Mouse (Mus musculus) limb, embryonic 14.5 days (tissue): Measurements from ENCODE around the gene Itga5. TPM values are rescaled to one million over a fixed set of nuclear protein-coding genes. Genes with fewer than 3 reads are reported as not detected.

Experiments
- ATAC-seq: fragments of 200-750 bp; cut with Nextera tagmentation; 2 replicates; pipeline ENCODE4 v1.8.0; 2017; ENCODE audit warnings: low read depth, moderate number of reproducible peaks, moderate TSS enrichment; ENCODE audit not compliant: low FRiP score
- DNase-seq: peaks from one replicate; pipeline ENCODE4 v3.0.0-alpha.2; 2015; ENCODE audit warnings: low spot score
- H3K27ac ChIP-seq: fragments of 300-500 bp; sonication (generic); replicated peaks from 2 replicates; pipeline ENCODE4 v1.5.1; 2014; ENCODE audit warnings: low read depth, mild to moderate bottlenecking, low read length, moderate library complexity, mixed read lengths
- H3K27me3 ChIP-seq: fragments of 300-500 bp; sonication (generic); 2 replicates; pipeline ENCODE4 v1.6.1; 2014; ENCODE audit warnings: low read length, mixed read lengths; ENCODE audit not compliant: control insufficient read depth, insufficient read depth
- H3K36me3 ChIP-seq: fragments of 300-500 bp; sonication (generic); 2 replicates; pipeline ENCODE4 v1.6.1; 2014; ENCODE audit warnings: mild to moderate bottlenecking, low read length, moderate library complexity, mixed read lengths; ENCODE audit not compliant: control insufficient read depth, insufficient read depth
- H3K4me1 ChIP-seq: fragments of 300-500 bp; sonication (generic); 2 replicates; pipeline ENCODE4 v1.6.1; 2014; ENCODE audit warnings: antibody characterized with exemption, low read length, mixed read lengths; ENCODE audit not compliant: control insufficient read depth, insufficient read depth
- H3K4me2 ChIP-seq: fragments of 300-500 bp; sonication (generic); replicated peaks from 2 replicates; pipeline ENCODE4 v1.6.1; 2014; ENCODE audit warnings: low read depth, mild to moderate bottlenecking, low read length, moderate library complexity; ENCODE audit not compliant: severe bottlenecking
- H3K4me3 ChIP-seq: fragments of 300-500 bp; sonication (generic); replicated peaks from 2 replicates; pipeline ENCODE4 v1.5.1; 2014; ENCODE audit warnings: low read length
- H3K9ac ChIP-seq: fragments of 300-500 bp; sonication (generic); 2 replicates; pipeline ENCODE4 v1.6.1; 2014; ENCODE audit warnings: mild to moderate bottlenecking, low read depth, low read length, moderate library complexity; ENCODE audit not compliant: severe bottlenecking
- H3K9me3 ChIP-seq: fragments of 300-500 bp; sonication (generic); 2 replicates; pipeline ENCODE4 v1.6.1; 2016; ENCODE audit warnings: low read length; ENCODE audit not compliant: control insufficient read depth
- POLR2A ChIP-seq: fragments of 200-500 bp; IDR thresholded peaks from 2 replicates; pipeline ENCODE4 v1.8.0; 2012; ENCODE audit warnings: inconsistent platforms, mild to moderate bottlenecking, moderate library complexity, borderline replicate concordance; ENCODE audit not compliant: insufficient read depth, insufficient read length; ENCODE audit errors: extremely low read depth
- WGBS: fragments of 180-500 bp; shearing (Covaris S2); extraction: QIAGEN DNeasy Blood & Tissue Kit; methylation state at CpG from one replicate; pipeline ENCODE4 v1.1.7; 2014; 5-methylcytosine and 5-hydroxymethylcytosine counted together
- polyA plus RNA-seq, 2 experiments: library from polyadenylated mRNA; depleted of rRNA in 1 of 2; stranded (reverse) in 1 of 2; unstranded in 1 of 2; fragments of >200 nt; fragmentation: Nextera tagmentation in 1 of 2; extraction: Ambion mirVana in 1 of 2; gene quantifications; 2 replicates each; pipeline versions ENCODE4 v1.2.1 to v1.2.3; 2012 to 2014

Itga5 gene
- polyA plus RNA-seq, 2 experiments = 63.4 to 71.2 TPM

DNA sequence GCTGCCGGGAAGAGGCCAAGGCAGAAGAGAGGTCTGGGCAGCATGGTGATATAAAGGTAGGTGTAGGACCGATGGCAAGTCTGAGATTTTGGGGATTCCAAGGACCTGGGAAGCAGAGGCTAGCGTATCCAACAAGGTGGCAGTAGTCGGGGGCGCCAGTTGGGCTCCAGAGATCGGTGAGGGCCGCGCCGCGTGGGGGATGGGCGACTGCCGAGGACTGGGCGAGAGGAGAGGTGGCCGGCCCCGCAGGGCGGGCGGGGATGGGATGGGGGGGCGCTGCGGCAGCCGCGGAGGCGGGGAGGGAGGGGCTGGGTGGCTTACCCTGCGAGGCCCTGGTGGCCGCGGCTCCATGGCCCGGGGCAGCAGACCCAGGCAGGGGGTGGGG, 43.5 kb downstream of the Itga5 start:
- DNase-seq = no peak
- TF ChIP-seq POLR2A = no peak
- WGBS = 0% methylated on average over 16 of the region's 26 CpGs
- H3K9me3 ChIP-seq = no peaks in the 10 kb centered on the region
- H3K9ac ChIP-seq = peak overlapping the region; percentile 73
- no peak overlapping the region for H3K27ac ChIP-seq
- H3K4me3 ChIP-seq = peak overlapping the region; percentile 66
- H3K27me3 ChIP-seq = no peaks in the 10 kb centered on the region
- H3K4me2 ChIP-seq = peak overlapping the region; percentile 87
- H3K36me3 ChIP-seq = peaks cover 18% of the 10 kb centered on the region
- H3K4me1 ChIP-seq = peaks cover 22% of the 10 kb centered on the region
- peak; percentile 70 for ATAC-seq

DNA sequence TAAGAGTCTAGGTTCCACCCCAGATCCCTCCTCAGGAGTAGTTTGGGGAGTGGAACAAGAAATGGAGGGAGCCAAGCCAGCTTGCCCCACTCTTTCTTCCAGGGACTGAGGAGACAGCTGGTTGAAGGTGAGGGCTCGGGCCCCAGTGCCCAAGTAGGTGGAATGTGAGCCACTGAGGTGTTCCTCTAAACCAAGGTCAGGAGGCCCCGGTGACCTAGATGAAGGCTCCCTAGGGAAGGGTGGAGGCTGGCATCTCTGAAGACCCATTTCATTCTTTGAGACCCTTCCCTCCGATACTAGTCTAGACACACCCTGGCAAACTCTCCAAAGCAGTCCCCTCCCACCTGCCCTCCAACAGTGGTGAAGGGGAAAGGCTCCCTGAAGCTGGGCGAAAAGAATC, 44.2 kb downstream of the Itga5 start:
- no peaks in the 10 kb centered on the region for H3K9me3 ChIP-seq
- no peak for DNase-seq
- TF ChIP-seq POLR2A = no peak
- no peak overlapping the region for H3K27ac ChIP-seq
- WGBS = 38% methylated on average over 4 of the region's 4 CpGs
- H3K36me3 ChIP-seq = peaks cover 24% of the 10 kb centered on the region
- H3K4me1 ChIP-seq = peaks cover 22% of the 10 kb centered on the region
- no peak for ATAC-seq
- H3K9ac ChIP-seq = peak overlapping the region; percentile 73
- H3K4me2 ChIP-seq = peak overlapping the region; percentile 87
- H3K4me3 ChIP-seq = peak overlapping the region; percentile 66
- H3K27me3 ChIP-seq = no peaks in the 10 kb centered on the region

- H3K9ac ChIP-seq = no peak overlapping the region
- H3K27ac ChIP-seq = no peak overlapping the region
- TF ChIP-seq POLR2A = no peak
- 53% methylated on average over 1 of the region's 1 CpGs for WGBS
- H3K4me2 ChIP-seq = no peak overlapping the region
- peaks cover 38% of the 10 kb centered on the region for H3K36me3 ChIP-seq
- ATAC-seq (no peak), DNase-seq (no peak)
- H3K4me1 ChIP-seq = peaks cover 27% of the 10 kb centered on the region
- no peaks in the 10 kb centered on the region for H3K27me3 ChIP-seq
- H3K4me3 ChIP-seq = no peak overlapping the region
- no peaks in the 10 kb centered on the region for H3K9me3 ChIP-seq
Observed at GRCm38 (mm10) chr15:103321076-103321475, 45.5 kb downstream of the Itga5 start.

- Histone ChIP-seq H3K4me1 (peaks cover 43% of the 10 kb centered on the region), H3K27ac (no peak overlapping the region), H3K9ac (no peak overlapping the region), H3K4me3 (no peak overlapping the region), H3K9me3 (no peaks in the 10 kb centered on the region), H3K36me3 (peaks cover 50% of the 10 kb centered on the region), H3K27me3 (no peaks in the 10 kb centered on the region), H3K4me2 (no peak overlapping the region)
- no peak for ATAC-seq
- DNase-seq = no peak
- WGBS = 85% methylated on average over 3 of the region's 3 CpGs
- TF ChIP-seq POLR2A = no peak
Observed at GRCm38 (mm10) chr15:103318201-103318816, 48.3 kb downstream of the Itga5 start.

GRCm38 (mm10) chr15:103317731-103318130, 48.8 kb downstream of the Itga5 start:
- H3K9me3 ChIP-seq = no peaks in the 10 kb centered on the region
- WGBS = 95% methylated on average over 8 of the region's 8 CpGs
- H3K4me3 ChIP-seq = no peak overlapping the region
- DNase-seq (no peak), ATAC-seq (no peak)
- peaks cover 50% of the 10 kb centered on the region for H3K36me3 ChIP-seq
- no peak overlapping the region for H3K27ac ChIP-seq
- H3K4me2 ChIP-seq = no peak overlapping the region
- H3K4me1 ChIP-seq = peaks cover 42% of the 10 kb centered on the region
- TF ChIP-seq POLR2A = no peak
- H3K27me3 ChIP-seq = no peaks in the 10 kb centered on the region
- no peak overlapping the region for H3K9ac ChIP-seq
